Mouse (Mus musculus) liver, embryonic 14.5 days (tissue): Measurements from ENCODE around the gene Dgat2.

ENCODE experiments used
- CTCF ChIP-seq: IDR thresholded peaks from 2 replicates; pipeline ENCODE4 v1.5.1; 2016; ENCODE audit warnings: antibody characterized with exemption, low read depth, control low read depth
- EP300 ChIP-seq: IDR thresholded peaks from 2 replicates; pipeline ENCODE4 v1.6.1; 2016; ENCODE audit warnings: antibody characterized with exemption, low read depth

GRCm38 (mm10) chr7:99214621-99215185 is 32.2 kb upstream of the Dgat2 start:
- no peak for TF ChIP-seq CTCF
- TF ChIP-seq EP300, result no peak
